Mouse (Mus musculus): ENCODE data around the gene Stxbp4.

- TF ChIP-seq CTCF (IDR thresholded peaks at IDR 0.05; ENCODE audit: control insufficient read depth, insufficient read depth, low read length) (no peak), POLR2A (IDR thresholded peaks at IDR 0.05; ENCODE audit: borderline replicate concordance, control insufficient read depth, low read depth, low read length) (no peak)
Measured at GRCm38 (mm10) chr11:90553963-90554362, 83.9 kb downstream of the Stxbp4 start.
